Mouse (Mus musculus): ENCODE measurements around the gene Fcrlb. TPM values are rescaled to one million over a fixed set of nuclear protein-coding genes. Genes with fewer than 3 reads are reported as not detected.
A peak's percentile ranks its signal among the peaks of the same experiment; 100 is the strongest.

Gene Fcrlb
- total RNA-seq, 2 experiments from 2014 or later = not detected

DNA sequence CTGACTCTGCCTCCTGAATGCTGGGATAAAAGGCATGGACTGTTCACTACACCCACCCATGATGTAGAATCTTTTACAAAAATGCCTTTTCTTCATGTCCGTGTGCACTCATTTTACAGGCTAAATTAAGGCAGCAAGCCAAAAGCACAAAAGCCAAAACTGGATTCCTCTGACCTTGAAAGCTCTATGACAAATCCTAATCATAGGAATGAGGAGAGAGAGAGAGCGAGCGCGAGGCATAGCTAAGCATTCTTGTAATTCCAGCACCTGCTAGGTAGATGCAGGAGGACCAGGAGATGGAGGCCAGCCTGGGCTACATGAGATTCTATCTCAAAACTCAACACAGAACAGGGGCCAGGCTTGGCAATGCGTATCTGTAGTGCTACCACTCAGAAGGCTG lies 35.8 kb downstream of the Fcrlb start:
- ATAC-seq (replicated peaks; ENCODE audit: low FRiP score, poor library complexity, severe bottlenecking) = no peak

- no peak for ATAC-seq (replicated peaks; ENCODE audit: low FRiP score, poor library complexity, severe bottlenecking)
These were observed 37.1 kb downstream of the Fcrlb start for GRCm38 (mm10) chr1:170875676-170876075.

- no peak for ATAC-seq (replicated peaks; ENCODE audit: low FRiP score, poor library complexity, severe bottlenecking)
These were observed 40.8 kb downstream of the Fcrlb start for GRCm38 (mm10) chr1:170871961-170872360.

- no peak for ATAC-seq (replicated peaks; ENCODE audit: low FRiP score, poor library complexity, severe bottlenecking)
These were observed 41.3 kb downstream of the Fcrlb start for GRCm38 (mm10) chr1:170871402-170871801.

- no peak for ATAC-seq (replicated peaks; ENCODE audit: low FRiP score, poor library complexity, severe bottlenecking)
These were observed 43.8 kb downstream of the Fcrlb start for GRCm38 (mm10) chr1:170868905-170869283.

DNA sequence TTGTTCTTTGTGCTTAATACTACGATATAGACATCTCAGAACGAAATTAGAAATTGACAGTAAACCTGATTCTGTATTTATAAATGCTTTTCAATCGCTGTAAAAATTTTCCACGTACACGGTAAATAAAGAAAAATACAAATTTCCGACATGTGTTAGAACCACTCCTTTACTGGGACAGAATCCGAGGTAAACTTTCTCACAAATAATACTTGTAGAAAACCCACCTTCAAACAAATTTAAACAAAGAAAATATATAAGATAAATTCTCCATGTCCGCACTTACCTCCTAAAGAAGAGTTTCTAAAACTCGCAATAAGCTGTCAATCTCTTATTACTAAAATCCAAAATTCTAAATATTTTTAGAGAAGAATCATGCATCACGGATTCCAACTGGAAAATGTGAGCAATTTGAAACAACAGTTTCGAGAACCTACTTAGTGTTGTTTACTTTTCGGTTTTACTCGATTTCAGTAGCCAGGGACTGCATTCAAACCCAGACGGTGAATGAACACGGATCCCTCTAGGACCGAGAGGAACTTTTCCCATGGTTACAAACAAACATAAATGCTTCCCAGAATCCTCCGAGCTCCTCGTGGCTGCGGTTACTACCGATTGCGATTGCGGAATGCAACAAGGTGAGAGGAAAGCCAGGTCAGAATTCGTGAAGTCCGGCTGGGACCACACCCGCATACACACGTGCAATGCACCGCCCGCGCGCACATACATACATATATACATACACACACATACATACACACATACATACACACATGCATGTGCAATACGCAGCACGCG lies 44.4 kb downstream of the Fcrlb start:
- ATAC-seq (replicated peaks; ENCODE audit: low FRiP score, poor library complexity, severe bottlenecking) = peak; percentile 67

GRCm38 (mm10) chr1:170867691-170868105 lies 45.0 kb downstream of the Fcrlb start, which contains the start of gene Atf6:
TSS of gene Atf6 (minus strand) at chr1:170867771.
- ATAC-seq (replicated peaks; ENCODE audit: low FRiP score, poor library complexity, severe bottlenecking) = peak; percentile 93

DNA sequence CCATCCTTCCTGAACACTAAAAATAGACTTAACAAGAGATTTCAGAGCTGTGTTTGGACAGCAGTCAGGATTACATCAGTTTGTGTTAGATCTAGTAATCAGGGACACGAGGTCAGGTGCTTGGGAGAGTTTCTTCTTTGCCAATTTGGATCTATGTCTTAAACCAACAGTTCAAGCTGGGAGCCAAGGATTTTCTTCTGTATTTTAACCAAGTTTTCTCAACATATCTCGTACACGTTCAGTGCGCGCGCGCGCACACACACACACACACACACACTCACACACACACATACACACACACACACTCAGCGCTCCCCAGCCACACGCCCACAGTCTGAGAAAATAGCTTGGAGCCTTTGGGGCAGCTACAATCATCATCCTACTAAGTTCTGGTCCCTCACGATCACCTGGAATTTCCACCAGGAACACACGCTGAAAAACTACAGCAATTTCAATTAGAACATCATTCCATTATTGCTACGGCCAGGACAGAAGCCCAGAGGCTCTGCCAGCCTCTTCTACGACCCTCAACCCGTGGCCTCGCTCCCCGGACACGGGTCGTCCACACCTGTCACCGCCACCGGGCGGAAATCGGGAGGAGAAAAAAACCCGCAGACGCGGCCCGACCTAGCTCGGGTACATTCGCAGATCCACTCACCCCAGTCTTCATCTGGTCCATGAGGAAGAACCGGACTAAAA lies 45.6 kb downstream of the Fcrlb start:
- peak; percentile 70 for ATAC-seq (replicated peaks; ENCODE audit: low FRiP score, poor library complexity, severe bottlenecking)

GRCm38 (mm10) chr1:170865406-170865805 lies 47.3 kb downstream of the Fcrlb start:
- no peak for ATAC-seq (replicated peaks; ENCODE audit: low FRiP score, poor library complexity, severe bottlenecking)

DNA sequence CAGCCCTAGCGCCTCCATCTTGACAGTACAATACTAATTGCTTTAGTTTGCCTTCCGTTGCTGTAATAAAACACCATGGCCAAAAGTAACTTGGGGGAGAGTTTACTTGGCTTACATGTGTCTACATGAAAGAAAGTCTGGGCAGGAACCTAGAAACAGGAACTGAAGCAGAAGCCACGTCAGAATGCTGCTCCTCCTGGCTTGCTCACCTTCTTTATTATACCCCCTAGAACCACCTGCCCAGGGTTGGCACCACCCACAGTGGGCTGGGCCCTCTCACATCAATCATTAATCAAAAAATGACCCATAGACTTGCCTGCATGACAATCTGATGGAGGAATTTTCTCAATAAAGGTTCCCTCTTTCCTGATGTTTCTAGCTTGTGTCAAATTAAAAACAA lies 48.0 kb downstream of the Fcrlb start:
- ATAC-seq (replicated peaks; ENCODE audit: low FRiP score, poor library complexity, severe bottlenecking) = no peak

DNA sequence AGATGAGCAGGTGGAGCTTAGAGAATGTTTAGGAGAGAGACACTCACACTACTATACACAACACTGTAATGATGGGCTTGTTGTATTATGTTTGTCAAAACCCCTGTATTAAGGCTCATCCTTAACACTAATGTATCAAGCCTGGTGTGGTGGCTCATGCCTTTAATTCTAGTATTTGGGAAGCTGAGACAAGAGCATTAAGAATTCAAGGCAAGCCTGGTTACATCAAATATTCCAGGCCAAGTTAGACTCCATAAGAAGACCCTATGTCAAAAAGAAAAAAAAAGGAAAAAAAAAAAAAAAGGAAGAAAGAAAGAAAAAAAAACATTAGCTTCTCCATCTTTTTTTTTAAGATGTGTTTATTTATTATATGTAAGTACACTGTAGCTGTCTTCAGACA lies 48.5 kb downstream of the Fcrlb start:
- ATAC-seq (replicated peaks; ENCODE audit: low FRiP score, poor library complexity, severe bottlenecking) = no peak

DNA sequence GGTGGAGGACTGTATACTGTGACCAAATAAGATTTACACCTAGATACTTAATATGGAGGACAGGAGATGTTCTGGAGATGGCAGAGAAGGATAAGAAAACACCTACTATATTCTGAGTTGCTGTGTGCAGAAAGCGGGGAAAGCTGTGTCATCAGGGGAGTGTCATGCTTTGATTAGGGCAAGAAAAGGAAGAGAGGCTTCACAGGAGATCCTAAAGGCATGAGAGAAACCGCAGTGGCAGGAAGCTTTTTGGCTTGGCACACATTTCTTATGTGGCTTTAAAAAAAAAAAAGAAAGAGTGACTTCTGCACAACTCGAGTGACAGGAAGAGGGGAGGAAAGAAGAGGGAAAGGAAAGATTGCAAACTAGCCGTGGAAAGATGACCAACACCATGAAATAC lies 49.7 kb downstream of the Fcrlb start:
- no peak for ATAC-seq (replicated peaks; ENCODE audit: low FRiP score, poor library complexity, severe bottlenecking)

GRCm38 (mm10) chr1:170862435-170862717 lies 50.4 kb downstream of the Fcrlb start:
- no peak for ATAC-seq (replicated peaks; ENCODE audit: low FRiP score, poor library complexity, severe bottlenecking)

- no peak for ATAC-seq (replicated peaks; ENCODE audit: low FRiP score, poor library complexity, severe bottlenecking)
These were observed 50.9 kb downstream of the Fcrlb start for GRCm38 (mm10) chr1:170861671-170862434.

GRCm38 (mm10) chr1:170858872-170859271 lies 53.9 kb downstream of the Fcrlb start:
- ATAC-seq (replicated peaks; ENCODE audit: low FRiP score, poor library complexity, severe bottlenecking) = no peak

DNA sequence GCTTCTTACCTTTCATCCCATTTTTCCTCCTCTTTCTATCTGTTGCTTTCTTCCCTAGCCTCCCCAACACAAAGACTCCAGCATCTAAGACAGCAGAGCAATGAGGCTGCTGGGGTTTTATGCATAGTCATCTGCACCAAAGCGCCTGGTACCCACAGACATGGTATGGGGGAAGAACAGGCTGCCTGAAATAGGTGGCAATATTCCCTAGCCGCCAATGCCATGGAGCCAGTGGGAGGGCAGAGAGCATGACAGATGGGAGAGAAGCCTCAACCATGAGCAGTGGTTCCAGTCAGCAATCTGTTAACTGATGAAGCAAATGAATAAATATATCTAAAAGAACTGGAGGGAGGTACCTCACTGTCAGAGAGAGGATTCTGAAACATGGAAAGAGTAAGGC lies 55.4 kb downstream of the Fcrlb start:
- ATAC-seq (replicated peaks; ENCODE audit: low FRiP score, poor library complexity, severe bottlenecking) = 0 out of 2 replicates have a peak, but pooled peaks have one; percentile 44

Other genes with a start within 250 kb of the Fcrlb start
- 17.3 and 21.5 TPM in 2 replicates for gene Atf6, start 45.2 kb downstream of the Fcrlb start, total RNA-seq (2015; ENCODE audit: low replicate concordance)
- gene Atf6, start 45.2 kb downstream of the Fcrlb start, total RNA-seq (2017; ENCODE audit: low replicate concordance) = 22.6 and 27.2 TPM in 2 replicates
- not detected in 2 replicates for gene Gm26620, start 27.9 kb downstream of the Fcrlb start, total RNA-seq (2015; ENCODE audit: low replicate concordance)
- gene Gm26620, start 27.9 kb downstream of the Fcrlb start, total RNA-seq (2017; ENCODE audit: low replicate concordance) = not detected in 2 replicates
- gene Dusp12, start 27.4 kb downstream of the Fcrlb start, total RNA-seq (2015; ENCODE audit: low replicate concordance) = 1.7 TPM in 1 of 2 replicates, not detected in the other
- 1.4 and 1.5 TPM in 2 replicates for gene Dusp12, start 27.4 kb downstream of the Fcrlb start, total RNA-seq (2017; ENCODE audit: low replicate concordance)
- gene Fcrla, start 14.6 kb upstream of the Fcrlb start, total RNA-seq (2015; ENCODE audit: low replicate concordance) = 0.63 TPM in 1 of 2 replicates, not detected in the other
- gene Fcrla, start 14.6 kb upstream of the Fcrlb start, total RNA-seq (2017; ENCODE audit: low replicate concordance) = 0.84 and 0.94 TPM in 2 replicates
- 38.0 and 43.5 TPM in 2 replicates for gene Fcgr2b, start 63.6 kb upstream of the Fcrlb start, total RNA-seq (2015; ENCODE audit: low replicate concordance)
- 20.1 and 23.1 TPM in 2 replicates for gene Fcgr2b, start 63.6 kb upstream of the Fcrlb start, total RNA-seq (2017; ENCODE audit: low replicate concordance)
- 15.3 and 27.5 TPM in 2 replicates for gene Fcgr4, start 106.0 kb upstream of the Fcrlb start, total RNA-seq (2015; ENCODE audit: low replicate concordance)
- gene Fcgr4, start 106.0 kb upstream of the Fcrlb start, total RNA-seq (2017; ENCODE audit: low replicate concordance) = 9.3 and 10.6 TPM in 2 replicates
- 100 and 146 TPM in 2 replicates for gene Fcgr3, start 152.0 kb upstream of the Fcrlb start, total RNA-seq (2015; ENCODE audit: low replicate concordance)
- 78.3 and 110 TPM in 2 replicates for gene Fcgr3, start 152.0 kb upstream of the Fcrlb start, total RNA-seq (2017; ENCODE audit: low replicate concordance)
- gene Cfap126, start 201.0 kb upstream of the Fcrlb start, total RNA-seq (2015; ENCODE audit: low replicate concordance) = not detected in 2 replicates
- not detected in 2 replicates for gene Cfap126, start 201.0 kb upstream of the Fcrlb start, total RNA-seq (2017; ENCODE audit: low replicate concordance)
- gene Sdhc, start 237.7 kb upstream of the Fcrlb start, total RNA-seq (2015; ENCODE audit: low replicate concordance) = 15.6 and 40.3 TPM in 2 replicates
- 9.2 and 20.0 TPM in 2 replicates for gene Sdhc, start 237.7 kb upstream of the Fcrlb start, total RNA-seq (2017; ENCODE audit: low replicate concordance)
- gene Mpz, start 237.8 kb upstream of the Fcrlb start, total RNA-seq (2015; ENCODE audit: low replicate concordance) = not detected in 2 replicates
- not detected in 2 replicates for gene Mpz, start 237.8 kb upstream of the Fcrlb start, total RNA-seq (2017; ENCODE audit: low replicate concordance)

Measured in erythroblast, adult 5-6 weeks (primary cell).